Mouse (Mus musculus): ENCODE results near the gene Fkbp14. TPM values are rescaled to one million over a fixed set of nuclear protein-coding genes. Genes with fewer than 3 reads are reported as not detected.
A peak's percentile ranks its signal among the peaks of the same experiment; 100 is the strongest.

Gene Fkbp14
- total RNA-seq, 2 experiments from 2014 or later, result 22.2 to 23.4 TPM

- no peak for DNase-seq (ENCODE audit: low spot score in 2 of 2)
These were observed 47.8 kb downstream of the Fkbp14 start for GRCm38 (mm10) chr6:54549311-54549710.

- DNase-seq (ENCODE audit: low spot score in 2 of 2), result no peak
These were observed 48.6 kb downstream of the Fkbp14 start for GRCm38 (mm10) chr6:54548314-54549019.

GRCm38 (mm10) chr6:54543646-54544045, 53.5 kb downstream of the Fkbp14 start:
- DNase-seq (ENCODE audit: low spot score in 2 of 2), result no peak

- DNase-seq (ENCODE audit: low spot score in 2 of 2), result no peak
These were observed 54.3 kb downstream of the Fkbp14 start for GRCm38 (mm10) chr6:54542836-54543235.

- peak; percentile 38 to 71 for DNase-seq (ENCODE audit: low spot score in 2 of 2)
These were observed 56.7 kb downstream of the Fkbp14 start for GRCm38 (mm10) chr6:54540252-54540887.

- no peak for DNase-seq (ENCODE audit: low spot score in 2 of 2)
These were observed 57.7 kb downstream of the Fkbp14 start for GRCm38 (mm10) chr6:54539396-54539795.

GRCm38 (mm10) chr6:54538773-54539173, 58.3 kb downstream of the Fkbp14 start:
- DNase-seq (ENCODE audit: low spot score in 2 of 2), result no peak

GRCm38 (mm10) chr6:54537053-54537452, 60.1 kb downstream of the Fkbp14 start:
- no peak for DNase-seq (ENCODE audit: low spot score in 2 of 2)

GRCm38 (mm10) chr6:54535485-54535884, 61.6 kb downstream of the Fkbp14 start:
- DNase-seq (ENCODE audit: low spot score in 2 of 2), result no peak

GRCm38 (mm10) chr6:54531048-54531481, 66.0 kb downstream of the Fkbp14 start:
- DNase-seq (ENCODE audit: low spot score in 2 of 2), result no peak

- no peak for DNase-seq (ENCODE audit: low spot score in 2 of 2)
These were observed 66.9 kb downstream of the Fkbp14 start for GRCm38 (mm10) chr6:54530182-54530581.

- DNase-seq (ENCODE audit: low spot score in 2 of 2), result no peak
These were observed 68.4 kb downstream of the Fkbp14 start for GRCm38 (mm10) chr6:54528666-54529065.

Other genes starting within 250 kb of the Fkbp14 start
- gene Wipf3, start 167.7 kb downstream of the Fkbp14 start, total RNA-seq (2021), result 1 to 10 TPM; 1.1 to 2.9 TPM
- gene Scrn1, start 30.8 kb downstream of the Fkbp14 start, total RNA-seq (2021), result 10 to 100 TPM; 25.1 to 31.1 TPM
- gene Plekha8, start 2.2 kb downstream of the Fkbp14 start, total RNA-seq (2021), result 10 to 100 TPM; 17.1 to 21.8 TPM
- gene Mturn, start 84.3 kb upstream of the Fkbp14 start, total RNA-seq (2021), result 10 to 100 TPM; 15.5 to 30.5 TPM
- 10 to 100 TPM; 39.3 to 51.6 TPM for gene Znrf2, start 219.6 kb upstream of the Fkbp14 start, total RNA-seq (2021)